Mouse (Mus musculus) forebrain, embryonic 16.5 days (tissue): ENCODE data around the gene Slc22a23. TPM values are rescaled to one million over a fixed set of nuclear protein-coding genes. Genes with fewer than 3 reads are reported as not detected.
A peak's percentile ranks its signal among the peaks of the same experiment; 100 is the strongest.

Experiments used
- ATAC-seq: fragments of 200-750 bp; cut with Nextera tagmentation; 2 replicates; pipeline ENCODE4 v1.8.0; 2017; ENCODE audit warnings: mild to moderate bottlenecking, moderate library complexity
- H3K27ac ChIP-seq: fragments of 300-500 bp; sonication (generic); 2 replicates; pipeline ENCODE4 v1.5.1; 2014; ENCODE audit warnings: low read length, control low read depth
- H3K27me3 ChIP-seq: fragments of 300-500 bp; sonication (generic); replicated peaks from 2 replicates; pipeline ENCODE4 v1.6.1; 2014; ENCODE audit warnings: low read length; ENCODE audit not compliant: control insufficient read depth, insufficient read depth
- H3K36me3 ChIP-seq: fragments of 300-500 bp; sonication (generic); 2 replicates; pipeline ENCODE4 v1.6.1; 2014; ENCODE audit not compliant: control insufficient read depth, insufficient read depth
- H3K4me1 ChIP-seq: fragments of 300-500 bp; sonication (generic); replicated peaks from 2 replicates; pipeline ENCODE4 v1.6.1; 2014; ENCODE audit warnings: low read length; ENCODE audit not compliant: control insufficient read depth, insufficient read depth
- H3K4me2 ChIP-seq: fragments of 300-500 bp; sonication (generic); 2 replicates; pipeline ENCODE4 v1.6.1; 2014; ENCODE audit warnings: mild to moderate bottlenecking, low read length, control low read depth
- H3K4me3 ChIP-seq: fragments of 300-500 bp; sonication (generic); replicated peaks from 2 replicates; pipeline ENCODE4 v1.5.1; 2014; ENCODE audit warnings: mild to moderate bottlenecking, low read length, control low read depth
- H3K9ac ChIP-seq: fragments of 300-500 bp; sonication (generic); replicated peaks from 2 replicates; pipeline ENCODE4 v1.6.1; 2014; ENCODE audit warnings: low read depth, low read length, control low read depth
- H3K9me3 ChIP-seq: fragments of 300-500 bp; sonication (generic); 2 replicates; pipeline ENCODE4 v1.6.1; 2016; ENCODE audit warnings: low read length; ENCODE audit not compliant: control insufficient read depth
- WGBS: fragments of 180-500 bp; shearing (Covaris S2); extraction: QIAGEN DNeasy Blood & Tissue Kit; methylation state at CpG from one replicate; pipeline ENCODE4 v1.1.7; 2014; 5-methylcytosine and 5-hydroxymethylcytosine counted together
- polyA plus RNA-seq: library from polyadenylated mRNA; unstranded; fragments of >200 nt; fragmentation: Nextera tagmentation; extraction: Ambion mirVana; gene quantifications from 2 replicates; pipeline ENCODE4 v1.2.1, GENCODE M21; 2015

Slc22a23 gene
- polyA plus RNA-seq, 1 experiment from 2014 or later = 11.2 TPM

DNA sequence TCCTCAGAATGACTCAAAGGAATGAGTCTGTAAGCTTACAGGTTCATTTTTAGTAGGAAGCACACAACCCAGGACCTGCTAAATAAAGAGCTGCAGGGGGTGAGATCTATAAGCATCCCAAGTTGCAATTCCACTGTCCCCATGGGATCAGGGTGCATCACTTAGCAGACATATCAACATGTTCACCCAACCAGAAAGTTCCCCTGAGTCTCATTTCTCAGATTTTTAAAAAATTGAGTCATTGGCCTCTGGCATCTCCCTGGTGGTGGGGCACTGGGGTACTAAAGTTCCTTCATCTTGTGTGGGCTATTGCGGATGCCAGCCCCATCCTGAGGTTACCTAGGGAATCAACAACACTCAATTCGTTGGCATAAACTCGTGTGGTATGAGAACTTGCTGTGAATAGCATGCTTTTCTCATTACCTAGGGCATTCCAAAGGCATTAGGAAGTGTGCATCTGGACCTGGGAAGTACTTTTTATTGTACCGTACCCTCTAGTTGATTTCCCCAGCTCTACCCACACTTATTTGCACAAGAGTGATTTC, 25.4 kb upstream of the Slc22a23 start:
- Histone ChIP-seq H3K9ac (no peak overlapping the region), H3K36me3 (no peaks in the 10 kb centered on the region), H3K9me3 (no peaks in the 10 kb centered on the region), H3K27me3 (no peaks in the 10 kb centered on the region), H3K4me3 (no peak overlapping the region), H3K4me2 (no peak overlapping the region), H3K4me1 (no peaks in the 10 kb centered on the region), H3K27ac (no peak overlapping the region)
- 73% methylated on average over 4 of the region's 4 CpGs for WGBS
- no peak for ATAC-seq

DNA sequence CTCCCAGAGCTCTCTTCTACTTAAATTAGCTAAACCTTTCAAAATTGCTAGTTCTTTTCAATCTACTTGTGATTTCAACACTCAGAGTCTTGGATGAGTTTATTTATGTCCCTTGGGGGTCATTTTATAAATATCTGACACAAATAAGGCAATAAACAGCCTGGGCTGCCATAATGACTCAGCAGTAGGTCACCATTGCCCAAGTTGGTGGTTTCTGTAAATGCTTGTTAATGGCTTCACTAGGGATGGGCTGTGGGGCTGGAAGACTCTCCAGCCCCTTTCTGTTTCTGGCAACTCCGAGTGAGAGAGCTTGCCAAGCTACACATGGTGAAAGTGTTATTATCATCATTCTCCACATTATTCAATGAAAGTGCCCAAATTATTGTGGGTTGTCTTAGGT, 20.2 kb upstream of the Slc22a23 start:
- ATAC-seq = no peak
- Histone ChIP-seq H3K4me1 (no peaks in the 10 kb centered on the region), H3K36me3 (no peaks in the 10 kb centered on the region), H3K4me3 (no peak overlapping the region), H3K27me3 (no peaks in the 10 kb centered on the region), H3K9me3 (no peaks in the 10 kb centered on the region), H3K4me2 (no peak overlapping the region), H3K27ac (no peak overlapping the region), H3K9ac (no peak overlapping the region)
- WGBS = 67% methylated on average over 1 of the region's 1 CpGs

DNA sequence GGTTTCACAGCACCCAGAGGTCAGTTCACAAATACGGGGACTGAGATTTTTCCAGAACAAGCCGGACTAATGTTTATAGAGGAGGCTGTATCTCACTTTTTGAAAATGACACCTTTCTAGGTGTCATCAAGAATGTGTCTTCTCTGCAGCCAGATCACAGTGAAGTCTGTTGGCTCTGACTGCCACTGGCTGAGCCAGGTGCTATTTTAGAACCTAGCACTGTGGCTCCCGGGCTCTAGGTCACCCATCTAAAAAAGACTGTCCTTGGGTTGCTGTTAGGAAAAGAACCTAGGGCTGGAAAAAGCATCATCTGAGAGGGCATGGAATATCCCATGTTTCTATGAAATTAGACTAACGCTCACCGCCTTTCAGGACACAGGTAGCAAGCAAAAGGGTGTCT, 10.7 kb upstream of the Slc22a23 start:
- WGBS = 98% methylated on average over 5 of the region's 5 CpGs
- Histone ChIP-seq H3K4me2 (no peak overlapping the region), H3K9me3 (no peaks in the 10 kb centered on the region), H3K4me1 (no peaks in the 10 kb centered on the region), H3K27me3 (no peaks in the 10 kb centered on the region), H3K9ac (no peak overlapping the region), H3K4me3 (no peak overlapping the region), H3K27ac (no peak overlapping the region), H3K36me3 (no peaks in the 10 kb centered on the region)
- ATAC-seq = no peak

DNA sequence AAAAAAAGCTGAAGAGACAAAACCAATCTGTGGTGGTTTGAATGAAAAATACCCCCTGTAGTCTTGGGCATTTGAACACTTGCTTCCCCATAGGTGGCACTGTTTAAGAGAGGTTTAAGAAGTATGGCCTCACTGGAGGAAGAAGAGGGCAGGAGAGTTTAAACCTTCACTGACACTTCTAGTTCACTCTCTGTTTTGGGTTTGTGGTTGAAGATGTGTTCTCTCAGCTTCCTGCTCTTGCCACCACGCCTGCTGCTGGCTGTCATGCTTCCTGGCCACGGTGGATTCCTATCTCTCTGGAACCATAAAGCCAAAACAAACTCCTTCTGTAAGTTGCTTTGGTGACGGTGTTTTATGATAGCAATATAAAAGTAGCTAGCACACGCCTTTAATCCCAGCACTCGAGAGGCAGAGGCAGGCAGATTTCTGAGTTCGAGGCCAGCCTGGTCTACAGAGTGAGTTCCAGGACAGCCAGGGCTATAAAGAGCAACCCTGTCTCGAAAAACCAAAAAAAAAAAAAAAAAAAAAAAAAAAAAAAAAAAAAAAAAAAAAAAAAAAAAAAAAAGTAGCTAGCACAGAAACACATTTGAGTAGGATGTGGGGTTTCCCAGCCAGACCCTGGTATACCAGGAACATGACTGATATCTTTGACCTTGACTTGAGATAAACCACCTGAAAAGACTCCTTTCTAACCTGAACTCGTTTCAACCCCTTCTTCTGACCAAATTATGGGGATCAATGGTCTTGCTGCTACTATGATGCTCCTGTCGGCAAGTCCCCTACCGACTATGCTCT, 10.0 kb upstream of the Slc22a23 start:
- no peak overlapping the region for H3K4me3 ChIP-seq
- H3K4me2 ChIP-seq = no peak overlapping the region
- H3K9ac ChIP-seq = no peak overlapping the region
- no peaks in the 10 kb centered on the region for H3K4me1 ChIP-seq
- no peaks in the 10 kb centered on the region for H3K9me3 ChIP-seq
- no peak for ATAC-seq
- no peaks in the 10 kb centered on the region for H3K36me3 ChIP-seq
- H3K27me3 ChIP-seq = no peaks in the 10 kb centered on the region
- 92% methylated on average over 10 of the region's 10 CpGs for WGBS
- H3K27ac ChIP-seq = no peak overlapping the region

DNA sequence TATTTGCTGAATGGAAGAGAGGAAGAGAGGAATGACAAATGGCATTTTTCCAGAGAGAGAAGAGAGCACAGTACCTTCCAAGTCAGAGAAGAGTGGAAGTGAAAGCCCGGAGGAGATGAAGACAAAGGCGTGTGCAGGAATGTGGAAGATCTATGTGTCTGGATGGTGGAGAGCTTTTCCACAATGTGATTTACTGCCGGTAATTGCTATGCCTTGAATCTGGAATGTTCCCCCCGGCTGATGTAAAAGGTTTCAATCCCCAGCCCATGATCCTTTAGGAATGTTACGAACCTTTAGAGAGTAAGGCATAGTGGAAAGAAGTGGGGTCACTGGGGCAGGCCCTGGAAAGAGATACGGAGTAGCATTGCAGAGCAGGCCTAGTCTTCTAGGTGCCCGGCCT, 8.3 kb upstream of the Slc22a23 start:
- Histone ChIP-seq H3K4me2 (no peak overlapping the region), H3K27ac (no peak overlapping the region), H3K27me3 (no peaks in the 10 kb centered on the region), H3K4me3 (no peak overlapping the region), H3K9me3 (no peaks in the 10 kb centered on the region), H3K36me3 (no peaks in the 10 kb centered on the region), H3K9ac (no peak overlapping the region), H3K4me1 (no peaks in the 10 kb centered on the region)
- WGBS = 82% methylated on average over 7 of the region's 7 CpGs
- no peak for ATAC-seq

DNA sequence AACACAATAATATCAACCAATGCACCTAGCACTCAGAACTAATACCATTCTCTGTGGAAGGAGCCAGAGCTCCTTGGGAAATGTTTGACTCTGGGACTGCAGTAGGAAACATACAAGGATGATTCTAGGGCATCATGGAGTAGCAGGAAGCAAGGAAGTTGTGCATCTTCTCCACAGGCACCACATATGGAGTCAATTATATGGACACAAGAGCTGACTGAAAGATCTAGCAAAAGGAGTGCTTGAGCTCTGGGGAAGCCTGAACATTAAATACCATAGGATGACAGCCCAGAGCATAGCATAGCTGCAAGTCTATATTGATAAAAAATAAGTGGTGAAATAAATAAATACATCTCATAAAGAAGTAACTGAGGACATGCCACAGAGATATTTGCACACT, 6.5 kb upstream of the Slc22a23 start:
- no peaks in the 10 kb centered on the region for H3K9me3 ChIP-seq
- no peaks in the 10 kb centered on the region for H3K36me3 ChIP-seq
- no peaks in the 10 kb centered on the region for H3K27me3 ChIP-seq
- no peak overlapping the region for H3K4me3 ChIP-seq
- no peak overlapping the region for H3K9ac ChIP-seq
- H3K4me1 ChIP-seq = no peaks in the 10 kb centered on the region
- H3K27ac ChIP-seq = no peak overlapping the region
- no peak overlapping the region for H3K4me2 ChIP-seq
- ATAC-seq = no peak

DNA sequence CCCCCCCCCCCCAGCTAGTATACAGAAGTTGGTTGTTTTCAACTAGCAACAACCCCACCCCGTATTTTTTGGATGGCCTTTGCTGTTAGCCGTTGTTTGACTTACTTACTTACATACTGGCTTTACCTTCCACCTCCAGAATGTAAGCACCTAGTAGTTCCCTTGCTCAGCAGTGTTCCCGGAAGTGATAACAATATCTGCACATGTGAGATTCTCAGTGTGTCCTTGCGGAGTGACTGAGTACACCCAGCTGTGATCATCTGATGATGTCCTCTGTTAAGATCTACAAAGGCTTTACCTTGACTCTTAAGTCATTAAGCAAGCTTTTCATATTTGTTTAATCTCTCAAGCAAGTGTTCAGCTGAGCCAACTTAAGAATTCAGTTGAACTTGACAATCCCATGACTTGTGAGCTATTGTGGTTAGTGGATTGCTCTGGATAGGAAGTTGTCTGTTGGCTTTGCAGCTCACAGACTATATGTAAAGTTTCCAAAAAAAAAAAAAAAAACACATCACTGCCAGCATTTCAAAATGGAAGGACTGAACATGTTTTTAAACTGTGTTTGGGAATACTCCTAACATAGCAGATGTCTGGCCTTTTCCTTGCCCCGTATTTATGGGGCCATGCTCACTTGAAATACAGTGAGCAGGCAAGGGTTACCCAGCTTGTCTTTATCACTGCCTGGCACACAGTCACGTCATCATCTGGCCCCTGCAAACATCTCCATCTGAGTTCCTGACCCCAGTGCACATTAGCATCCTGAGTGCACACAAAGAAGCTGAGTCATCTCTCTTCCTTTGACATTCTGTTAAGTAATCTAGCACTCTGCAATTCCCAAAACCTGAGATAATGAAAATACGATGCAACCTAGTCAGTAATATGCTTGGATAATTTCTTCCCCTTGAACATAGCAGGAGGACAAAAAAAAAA, 3.2 kb upstream of the Slc22a23 start:
- ATAC-seq = no peak
- H3K27ac ChIP-seq = no peak overlapping the region
- no peaks in the 10 kb centered on the region for H3K27me3 ChIP-seq
- H3K4me1 ChIP-seq = peaks cover 16% of the 10 kb centered on the region
- no peaks in the 10 kb centered on the region for H3K9me3 ChIP-seq
- no peaks in the 10 kb centered on the region for H3K36me3 ChIP-seq
- WGBS = 71% methylated on average over 7 of the region's 7 CpGs
- no peak overlapping the region for H3K4me3 ChIP-seq
- no peak overlapping the region for H3K9ac ChIP-seq
- no peak overlapping the region for H3K4me2 ChIP-seq

DNA sequence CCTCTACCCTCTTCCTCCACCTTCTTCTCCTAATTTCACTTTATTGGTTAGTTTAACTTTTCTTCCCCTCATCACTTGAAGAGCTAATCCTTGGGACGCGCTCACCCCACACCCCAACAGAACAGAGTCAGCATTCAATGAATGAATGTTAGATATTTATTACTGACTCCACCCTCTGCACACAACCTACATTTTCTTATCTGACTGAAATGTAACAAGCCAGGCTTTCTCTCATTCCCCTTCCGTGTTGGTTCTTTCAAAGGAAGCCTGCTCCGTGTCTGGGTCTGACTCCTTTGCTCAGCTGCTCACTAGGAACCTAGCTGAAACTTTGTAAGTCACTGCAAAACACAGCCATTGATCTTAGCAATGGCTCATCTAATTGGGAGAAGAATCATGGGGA, 1.8 kb upstream of the Slc22a23 start:
- 62% methylated on average over 4 of the region's 4 CpGs for WGBS
- Histone ChIP-seq H3K36me3 (no peaks in the 10 kb centered on the region), H3K27ac (no peak overlapping the region), H3K9me3 (no peaks in the 10 kb centered on the region), H3K4me1 (peaks cover 31% of the 10 kb centered on the region), H3K4me2 (no peak overlapping the region), H3K4me3 (no peak overlapping the region), H3K27me3 (no peaks in the 10 kb centered on the region), H3K9ac (no peak overlapping the region)
- ATAC-seq = no peak

DNA sequence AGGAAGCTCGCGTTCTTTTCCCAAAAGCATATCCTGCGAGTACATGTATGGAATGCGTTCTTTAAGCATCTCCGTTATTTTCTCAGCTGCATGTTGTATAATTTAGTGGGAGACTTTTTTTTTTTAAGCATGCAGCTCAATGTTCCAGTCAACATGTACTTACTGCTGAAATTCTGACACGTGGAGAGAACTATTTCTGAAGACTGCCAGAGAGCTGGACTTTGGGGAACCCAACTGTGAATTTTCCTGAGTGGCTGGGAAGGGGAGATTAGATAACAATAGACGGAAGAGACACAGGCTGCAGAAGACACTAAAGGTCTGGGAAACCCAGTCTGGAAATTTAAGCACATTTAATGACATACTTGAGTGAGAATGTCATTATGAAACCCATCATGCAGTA, 1.3 kb upstream of the Slc22a23 start:
- Histone ChIP-seq H3K36me3 (no peaks in the 10 kb centered on the region), H3K27ac (no peak overlapping the region), H3K4me2 (peak overlapping the region; percentile 86), H3K4me3 (no peak overlapping the region), H3K9me3 (no peaks in the 10 kb centered on the region), H3K4me1 (peaks cover 35% of the 10 kb centered on the region), H3K9ac (no peak overlapping the region; the same call in 1 of the 2 replicates), H3K27me3 (no peaks in the 10 kb centered on the region)
- no peak for ATAC-seq
- 56% methylated on average over 7 of the region's 7 CpGs for WGBS
